Mouse (Mus musculus): ENCODE data around the gene Gm8220. TPM values are rescaled to one million over a fixed set of nuclear protein-coding genes. Genes with fewer than 3 reads are reported as not detected.
"Not testable (repeated sequence)": the region's sequence is repeated elsewhere in the genome, so short reads cannot be mapped to it uniquely, and the experiment has no call there.

The Gm8220 gene
- not detected in 2 replicates for total RNA-seq (2014; rRNA removed; ENCODE audit: low replicate concordance)
- polyA plus RNA-seq (2015; fragmentation: Nextera tagmentation; extraction: Ambion mirVana), result not detected in 2 replicates

DNA sequence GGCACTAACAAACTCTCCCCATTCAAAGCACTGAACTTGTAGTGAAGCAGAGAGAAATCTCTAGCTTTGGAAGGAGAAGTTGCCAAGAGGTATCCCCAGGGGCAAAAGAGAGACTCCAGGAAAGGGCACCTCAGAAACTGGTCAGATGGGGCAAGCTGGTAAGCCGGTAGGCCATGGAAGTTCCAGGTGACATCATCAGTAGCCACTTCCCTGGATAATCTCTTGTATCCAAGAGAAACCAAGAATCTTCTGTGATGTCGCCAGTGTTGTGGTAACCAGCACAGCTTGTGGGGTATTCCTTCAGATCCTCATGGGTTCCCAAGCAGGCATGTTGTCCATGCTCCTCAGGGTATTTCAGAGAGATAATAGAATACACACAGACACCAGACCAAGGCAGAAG, at the start of gene Gm8220:
Gene Gm8220, plus strand, starts transcription at position 301 of the 400 bp plus-strand sequence.
- H3K27ac ChIP-seq (ENCODE audit: low read depth); H3K27me3 ChIP-seq (ENCODE audit: control insufficient read depth, insufficient read depth, low read length); H3K9ac ChIP-seq (replicated peaks; ENCODE audit: low read depth, low read length); H3K36me3 ChIP-seq (replicated peaks; ENCODE audit: control insufficient read depth, insufficient read depth, low read length); ATAC-seq (ENCODE audit: insufficient read depth, low read depth); H3K4me1 ChIP-seq (ENCODE audit: control insufficient read depth, insufficient read depth); H3K4me2 ChIP-seq (ENCODE audit: low read depth, low read length); H3K4me3 ChIP-seq (ENCODE audit: low read depth, low read length); H3K9me3 ChIP-seq (replicated peaks; ENCODE audit: control insufficient read depth, low read length); DNase-seq (ENCODE audit: low spot score): not testable (repeated sequence)
- WGBS, result 80% methylated on average over 2 of the region's 2 CpGs

DNA sequence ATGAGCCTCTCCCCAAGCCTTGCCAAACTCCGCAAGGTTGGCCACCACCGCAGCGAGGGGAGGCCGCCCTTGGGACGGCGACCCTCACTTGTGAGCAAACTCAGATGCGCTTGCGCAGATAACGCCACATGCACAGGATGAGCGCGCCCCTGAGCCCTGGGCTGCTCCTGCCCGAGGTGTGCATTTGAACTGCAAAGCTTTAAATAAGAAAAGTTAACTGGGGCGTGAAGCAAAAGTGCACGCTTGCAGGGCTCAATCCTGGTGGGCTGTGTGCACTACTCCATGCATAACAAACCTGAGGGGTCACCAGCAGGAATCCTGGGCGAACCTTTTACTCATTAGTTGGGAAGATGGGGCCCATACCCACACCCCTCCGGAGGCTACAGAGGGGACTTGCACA, 37.3 kb upstream of the Gm8220 start:
- Histone ChIP-seq H3K4me3 (ENCODE audit: low read depth, low read length) (no peak overlapping the region), H3K36me3 (replicated peaks; ENCODE audit: control insufficient read depth, insufficient read depth, low read length) (no peaks in the 10 kb centered on the region), H3K9me3 (replicated peaks; ENCODE audit: control insufficient read depth, low read length) (no peaks in the 10 kb centered on the region; the same call in 1 of the 2 replicates), H3K9ac (replicated peaks; ENCODE audit: low read depth, low read length) (no peak overlapping the region), H3K4me2 (ENCODE audit: low read depth, low read length) (no peak overlapping the region), H3K4me1 (ENCODE audit: control insufficient read depth, insufficient read depth) (no peaks in the 10 kb centered on the region), H3K27me3 (ENCODE audit: control insufficient read depth, insufficient read depth, low read length) (no peaks in the 10 kb centered on the region), H3K27ac (ENCODE audit: low read depth) (no peak overlapping the region)
- WGBS, result 82% methylated on average over 16 of the region's 16 CpGs
- no peak for DNase-seq (ENCODE audit: low spot score)
- no peak for TF ChIP-seq EP300 (IDR thresholded peaks at IDR 0.05; ENCODE audit: low read depth)
- no peak for TF ChIP-seq CTCF (IDR thresholded peaks at IDR 0.05; ENCODE audit: low read depth)
- ATAC-seq (ENCODE audit: insufficient read depth, low read depth), result no peak

- not testable (repeated sequence) for H3K27ac ChIP-seq (ENCODE audit: low read depth); H3K4me2 ChIP-seq (ENCODE audit: low read depth, low read length); H3K36me3 ChIP-seq (replicated peaks; ENCODE audit: control insufficient read depth, insufficient read depth, low read length); H3K27me3 ChIP-seq (ENCODE audit: control insufficient read depth, insufficient read depth, low read length); DNase-seq (ENCODE audit: low spot score); ATAC-seq (ENCODE audit: insufficient read depth, low read depth); H3K9me3 ChIP-seq (replicated peaks; ENCODE audit: control insufficient read depth, low read length); H3K4me1 ChIP-seq (ENCODE audit: control insufficient read depth, insufficient read depth); H3K9ac ChIP-seq (replicated peaks; ENCODE audit: low read depth, low read length); H3K4me3 ChIP-seq (ENCODE audit: low read depth, low read length)
- WGBS, result 66% methylated on average over 3 of the region's 4 CpGs
These were observed 26.7 kb downstream of the Gm8220 start for GRCm38 (mm10) chr14:44312049-44312448.

GRCm38 (mm10) chr14:44338484-44338883, 53.1 kb downstream of the Gm8220 start, which contains the start of gene Gm5930:
TSS of gene Gm5930 (minus strand) at chr14:44338584.
- H3K27me3 ChIP-seq (ENCODE audit: control insufficient read depth, insufficient read depth, low read length); H3K36me3 ChIP-seq (replicated peaks; ENCODE audit: control insufficient read depth, insufficient read depth, low read length); H3K9ac ChIP-seq (replicated peaks; ENCODE audit: low read depth, low read length); ATAC-seq (ENCODE audit: insufficient read depth, low read depth); H3K4me1 ChIP-seq (ENCODE audit: control insufficient read depth, insufficient read depth); H3K4me2 ChIP-seq (ENCODE audit: low read depth, low read length); H3K9me3 ChIP-seq (replicated peaks; ENCODE audit: control insufficient read depth, low read length); H3K27ac ChIP-seq (ENCODE audit: low read depth); H3K4me3 ChIP-seq (ENCODE audit: low read depth, low read length); DNase-seq (ENCODE audit: low spot score): not testable (repeated sequence)
- WGBS, result no CpG with 5 or more reads among the region's 2 CpGs

Other genes with a start within 250 kb of the Gm8220 start
- not detected in 2 replicates for gene Ear2, start 182.9 kb upstream of the Gm8220 start, total RNA-seq (2014; rRNA removed; ENCODE audit: low replicate concordance)
- gene Ear2, start 182.9 kb upstream of the Gm8220 start, polyA plus RNA-seq (2015; fragmentation: Nextera tagmentation; extraction: Ambion mirVana), result 0.38 and 0.45 TPM in 2 replicates
- gene Gm3327, start 161.7 kb upstream of the Gm8220 start, total RNA-seq (2014; rRNA removed; ENCODE audit: low replicate concordance), result not detected in 2 replicates
- gene Gm3327, start 161.7 kb upstream of the Gm8220 start, polyA plus RNA-seq (2015; fragmentation: Nextera tagmentation; extraction: Ambion mirVana), result not detected in 2 replicates
- gene Gm8212, start 87.9 kb upstream of the Gm8220 start, total RNA-seq (2014; rRNA removed; ENCODE audit: low replicate concordance), result not detected in 2 replicates
- not detected in 2 replicates for gene Gm8212, start 87.9 kb upstream of the Gm8220 start, polyA plus RNA-seq (2015; fragmentation: Nextera tagmentation; extraction: Ambion mirVana)
- gene 4930503E14Rik, start 72.3 kb upstream of the Gm8220 start, total RNA-seq (2014; rRNA removed; ENCODE audit: low replicate concordance), result not detected in 2 replicates
- not detected in 2 replicates for gene 4930503E14Rik, start 72.3 kb upstream of the Gm8220 start, polyA plus RNA-seq (2015; fragmentation: Nextera tagmentation; extraction: Ambion mirVana)
- not detected in 2 replicates for gene Gm5930, start 53.0 kb downstream of the Gm8220 start, total RNA-seq (2014; rRNA removed; ENCODE audit: low replicate concordance)
- not detected in 2 replicates for gene Gm5930, start 53.0 kb downstream of the Gm8220 start, polyA plus RNA-seq (2015; fragmentation: Nextera tagmentation; extraction: Ambion mirVana)
- not detected in 2 replicates for gene Gm8229, start 79.8 kb downstream of the Gm8220 start, total RNA-seq (2014; rRNA removed; ENCODE audit: low replicate concordance)
- not detected in 2 replicates for gene Gm8229, start 79.8 kb downstream of the Gm8220 start, polyA plus RNA-seq (2015; fragmentation: Nextera tagmentation; extraction: Ambion mirVana)
- not detected in 2 replicates for gene Gm3371, start 125.1 kb downstream of the Gm8220 start, total RNA-seq (2014; rRNA removed; ENCODE audit: low replicate concordance)
- gene Gm3371, start 125.1 kb downstream of the Gm8220 start, polyA plus RNA-seq (2015; fragmentation: Nextera tagmentation; extraction: Ambion mirVana), result not detected in 2 replicates
- not detected in 2 replicates for gene Gm8232, start 148.1 kb downstream of the Gm8220 start, total RNA-seq (2014; rRNA removed; ENCODE audit: low replicate concordance)
- gene Gm8232, start 148.1 kb downstream of the Gm8220 start, polyA plus RNA-seq (2015; fragmentation: Nextera tagmentation; extraction: Ambion mirVana), result not detected in 2 replicates
- gene BC061237, start 206.9 kb downstream of the Gm8220 start, total RNA-seq (2014; rRNA removed; ENCODE audit: low replicate concordance), result not detected in 2 replicates
- gene BC061237, start 206.9 kb downstream of the Gm8220 start, polyA plus RNA-seq (2015; fragmentation: Nextera tagmentation; extraction: Ambion mirVana), result not detected in 2 replicates
- not detected in 2 replicates for gene Gm17093, start 232.7 kb downstream of the Gm8220 start, total RNA-seq (2014; rRNA removed; ENCODE audit: low replicate concordance)
- not detected in 2 replicates for gene Gm17093, start 232.7 kb downstream of the Gm8220 start, polyA plus RNA-seq (2015; fragmentation: Nextera tagmentation; extraction: Ambion mirVana)

All from heart, postnatal 0 days (tissue).